Mouse (Mus musculus) monocyte, adult 59 days (primary cell): Measurements from ENCODE around the gene Brms1. TPM values are rescaled to one million over a fixed set of nuclear protein-coding genes. Genes with fewer than 3 reads are reported as not detected.

ENCODE experiments used
- total RNA-seq, 2 experiments: library from RNA; stranded (reverse); gene quantifications; one replicate each; pipeline ENCODE4 v1.2.4; 2023

Gene Brms1
- 10 to 100 TPM; 55.4 to 63.3 TPM for total RNA-seq

GRCm38 (mm10) chr19:5040862-5041523 lies at the start of gene Brms1:
Brms1 (plus strand) TSS chr19:5041354.

GRCm38 (mm10) chr19:5023621-5024479 lies 17.3 kb upstream of the Brms1 start, which contains the start of gene Slc29a2:
Slc29a2 (plus strand) TSS chr19:5023860.

GRCm38 (mm10) chr19:5038709-5039156 lies 2.4 kb upstream of the Brms1 start, which contains the start of the genes B4gat1 and AC124502.3:
B4gat1 (plus strand) TSS chr19:5038826.
AC124502.3 (plus strand) TSS chr19:5038891.

GRCm38 (mm10) chr19:5050047-5050905 lies 9.1 kb downstream of the Brms1 start, which contains the start of gene Rin1:
Rin1 (plus strand) TSS chr19:5050481.

GRCm38 (mm10) chr19:5067867-5068569 lies 26.9 kb downstream of the Brms1 start, which contains the start of gene Cd248:
Cd248 (plus strand) TSS chr19:5068078.

GRCm38 (mm10) chr19:5085145-5085863 lies 44.1 kb downstream of the Brms1 start, which contains the start of gene Tmem151a:
Tmem151a (minus strand) TSS chr19:5085531.

GRCm38 (mm10) chr19:5087884-5088728 lies 47.0 kb downstream of the Brms1 start, which contains the start of gene Yif1a:
Yif1a (plus strand) TSS chr19:5088538.

GRCm38 (mm10) chr19:5098363-5099143 lies 57.4 kb downstream of the Brms1 start, which contains the start of gene Cnih2:
Cnih2 (minus strand) TSS chr19:5098521.

Other genes starting within 250 kb of the Brms1 start
- gene Rbm4, start 247.5 kb upstream of the Brms1 start, total RNA-seq = 10 to 100 TPM; 53.6 to 54.3 TPM
- gene Gm21992, start 229.7 kb upstream of the Brms1 start, total RNA-seq = 10 to 100 TPM; 18.5 to 37.7 TPM
- gene Rbm14, start 229.7 kb upstream of the Brms1 start, total RNA-seq = 10 to 100 TPM; 43.4 to 61.4 TPM
- gene Ccs, start 202.0 kb upstream of the Brms1 start, total RNA-seq = 10 to 100 TPM; 30.3 to 37.9 TPM
- gene Ccdc87, start 202.0 kb upstream of the Brms1 start, total RNA-seq = not detected
- gene Ctsf, start 186.2 kb upstream of the Brms1 start, total RNA-seq = 10 to 100 TPM; 15.4 to 24.4 TPM
- not detected for gene Actn3, start 163.4 kb upstream of the Brms1 start, total RNA-seq
- gene Zdhhc24, start 162.7 kb upstream of the Brms1 start, total RNA-seq = 1 to 10 TPM; 6.1 to 6.4 TPM
- 1 to 10 TPM in 1 of 2 experiments, under 1 TPM in 1; 0.52 to 1.1 TPM for gene Bbs1, start 134.7 kb upstream of the Brms1 start, total RNA-seq
- 10 to 100 TPM; 65.0 to 67.8 TPM for gene Dpp3, start 113.1 kb upstream of the Brms1 start, total RNA-seq
- 1 to 10 TPM; 1.3 to 1.9 TPM for gene Peli3, start 98.2 kb upstream of the Brms1 start, total RNA-seq
- gene Mrpl11, start 79.2 kb upstream of the Brms1 start, total RNA-seq = 10 to 100 TPM; 17.5 to 20.4 TPM
- not detected for gene Npas4, start 51.0 kb upstream of the Brms1 start, total RNA-seq
- 1 to 10 TPM; 3.9 to 6.4 TPM for gene Slc29a2, start 17.5 kb upstream of the Brms1 start, total RNA-seq
- 10 to 100 TPM in 1 of 2 experiments, 1 to 10 TPM in 1; 9.0 to 12.8 TPM for gene B4gat1, start 2.5 kb upstream of the Brms1 start, total RNA-seq
- gene AC124502.3, start 2.5 kb upstream of the Brms1 start, total RNA-seq = 1 to 10 TPM in 1 of 2 experiments, under 1 TPM in 1; 0.46 to 2.7 TPM
- gene Rin1, start 9.1 kb downstream of the Brms1 start, total RNA-seq = 1 to 10 TPM; 2.5 to 2.6 TPM
- gene Cd248, start 26.7 kb downstream of the Brms1 start, total RNA-seq = under 1 TPM in 1 of 2 experiments, not detected in 1; 0.46 TPM
- 1 to 10 TPM in 1 of 2 experiments, under 1 TPM in 1; 0.89 to 3.0 TPM for gene Tmem151a, start 44.2 kb downstream of the Brms1 start, total RNA-seq
- 10 to 100 TPM; 24.5 to 29.6 TPM for gene Yif1a, start 47.2 kb downstream of the Brms1 start, total RNA-seq
- gene Cnih2, start 57.2 kb downstream of the Brms1 start, total RNA-seq = under 1 TPM; 0.60 to 0.79 TPM
- gene Rab1b, start 65.7 kb downstream of the Brms1 start, total RNA-seq = 100 to 1,000 TPM; 138 to 140 TPM
- 10 to 100 TPM; 18.8 to 23.2 TPM for gene Klc2, start 77.2 kb downstream of the Brms1 start, total RNA-seq
- 10 to 100 TPM; 53.1 to 60.2 TPM for gene Pacs1, start 231.8 kb downstream of the Brms1 start, total RNA-seq